Comparison of ENCODE assay signal across 21 mouse cellular contexts in the genomic region with DNA sequence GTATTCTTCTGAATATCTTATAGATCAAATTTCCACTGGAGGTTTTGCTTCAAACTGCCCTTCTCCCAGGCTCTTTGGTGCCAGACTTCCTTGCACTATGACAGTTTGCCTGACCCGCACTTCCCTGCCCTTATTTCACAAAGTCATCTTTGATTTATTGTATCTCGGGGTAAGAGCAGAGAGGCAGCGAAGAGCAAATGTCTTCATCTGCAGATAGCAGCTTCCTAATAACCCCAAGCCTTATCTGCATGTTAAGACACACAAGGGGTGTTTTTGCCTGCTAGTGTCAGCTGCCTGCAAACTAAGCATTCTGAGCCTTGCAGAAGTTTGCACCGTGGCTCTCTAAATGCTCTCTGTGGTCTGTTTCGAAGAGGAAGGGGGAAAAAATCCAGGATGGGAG. TPM values are rescaled to one million over a fixed set of nuclear protein-coding genes. Genes with fewer than 3 reads are reported as not detected.
DNase-seq lines count a peak whose midpoint lies in the region; ATAC-seq and TF ChIP-seq lines count a peak whose summit lies in the region.
"Had no signal": no experiment of that assay in that cellular context is flagged by ENCODE, and none has a peak within 500 bp of the region (broad histone marks: within the 10 kb centered on the region; RNA-seq: fewer than 3 reads in every experiment).

No protein-coding gene starts in this region.

- no peak overlapping the region for H3K27ac ChIP-seq in heart, adult 2 months
- H3K27ac ChIP-seq in kidney, embryonic 15.5 days: peak overlapping the region; percentile 6; the same call in 1 of the 2 replicates
- 0 out of 2 replicates have a peak overlapping the region, but pooled peaks have one; percentile 10 for H3K27ac ChIP-seq in lung, embryonic 14.5 days (ENCODE audit: low read depth)
- no peak overlapping the region for H3K27ac ChIP-seq in lung, postnatal 0 days (ENCODE audit: low read length)
- H3K27ac ChIP-seq: embryonic facial prominence, embryonic 15.5 days; forebrain, embryonic 10.5 days; hindbrain, embryonic 12.5 days had no signal

- TF ChIP-seq CTCF in heart, adult 2 months (IDR thresholded peaks at IDR 0.05): no peak
- no peak for TF ChIP-seq CTCF in lung, embryonic 14.5 days (IDR thresholded peaks at IDR 0.05; ENCODE audit: low read depth)
- TF ChIP-seq CTCF in lung, postnatal 0 days (IDR thresholded peaks at IDR 0.05): no peak

- TF ChIP-seq EP300 in heart, adult 2 months (IDR thresholded peaks at IDR 0.05; ENCODE audit: insufficient read depth, low read depth, low read length): no peak
- no peak for TF ChIP-seq EP300 in lung, postnatal 0 days (IDR thresholded peaks at IDR 0.05)

- no peaks in the 10 kb centered on the region for H3K79me2 ChIP-seq in heart, adult 2 months (replicated peaks; ENCODE audit: control insufficient read depth, insufficient read depth, low read length)

- no peaks in the 10 kb centered on the region for H3K27me3 ChIP-seq in heart, adult 2 months (ENCODE audit: control insufficient read depth, insufficient read depth, low read length)
- H3K27me3 ChIP-seq in kidney, embryonic 15.5 days: no peaks in the 10 kb centered on the region
- H3K27me3 ChIP-seq in lung, embryonic 14.5 days (ENCODE audit: insufficient read depth, low read length): no peaks in the 10 kb centered on the region
- no peaks in the 10 kb centered on the region for H3K27me3 ChIP-seq in lung, postnatal 0 days (replicated peaks; ENCODE audit: insufficient read depth, low read length)
- H3K27me3 ChIP-seq: CH12.LX; embryonic facial prominence, embryonic 15.5 days; heart, embryonic 12.5 days; hindbrain, embryonic 12.5 days had no signal

- no peak for ATAC-seq in kidney, embryonic 15.5 days (replicated peaks; ENCODE audit: low FRiP score)
- ATAC-seq in lung, embryonic 14.5 days (ENCODE audit: insufficient read depth): no peak
- ATAC-seq in lung, postnatal 0 days: no peak
- ATAC-seq: activated CD4-positive, CD25-positive, alpha-beta regulatory T cell, adult 4 months; forebrain, embryonic 14.5 days; Patski had no signal

- peaks cover 5% of the 10 kb centered on the region for H3K36me3 ChIP-seq in heart, adult 2 months (ENCODE audit: control insufficient read depth, insufficient read depth, low read length)
- H3K36me3 ChIP-seq in kidney, embryonic 15.5 days: no peaks in the 10 kb centered on the region
- no peaks in the 10 kb centered on the region for H3K36me3 ChIP-seq in lung, embryonic 14.5 days (ENCODE audit: insufficient read depth)
- H3K36me3 ChIP-seq in lung, postnatal 0 days (ENCODE audit: insufficient read depth, low read length): no peaks in the 10 kb centered on the region
- H3K36me3 ChIP-seq: embryonic facial prominence, embryonic 15.5 days; forebrain, embryonic 10.5 days; heart, embryonic 12.5 days; hindbrain, embryonic 12.5 days had no signal

- no peak for TF ChIP-seq POLR2A in heart, adult 2 months (IDR thresholded peaks at IDR 0.05; ENCODE audit: insufficient read depth, low read depth, low read length)

- no peak overlapping the region for H3K4me2 ChIP-seq in kidney, embryonic 15.5 days
- no peak overlapping the region for H3K4me2 ChIP-seq in lung, embryonic 14.5 days
- H3K4me2 ChIP-seq in lung, postnatal 0 days (replicated peaks; ENCODE audit: low read depth, low read length): no peak overlapping the region
- H3K4me2 ChIP-seq: embryonic facial prominence, embryonic 15.5 days; heart, embryonic 12.5 days; hindbrain, embryonic 12.5 days had no signal

- H3K9ac ChIP-seq in heart, adult 2 months (ENCODE audit: low read depth, low read length): no peak overlapping the region
- no peak overlapping the region for H3K9ac ChIP-seq in kidney, embryonic 15.5 days
- no peak overlapping the region for H3K9ac ChIP-seq in lung, embryonic 14.5 days
- H3K9ac ChIP-seq in lung, postnatal 0 days (replicated peaks; ENCODE audit: low read depth): no peak overlapping the region
- H3K9ac ChIP-seq: embryonic facial prominence, embryonic 15.5 days; heart, embryonic 12.5 days; hindbrain, embryonic 12.5 days had no signal

- DNase-seq in heart, adult 11 months: peak; percentile 53
- no peak for DNase-seq in heart, adult 2 months
- no peak for DNase-seq in kidney, adult 9 months
- DNase-seq in lung, embryonic 14.5 days: no peak
- DNase-seq in lung, postnatal 0 days (ENCODE audit: low spot score): no peak
- DNase-seq: adrenal gland, postnatal 25 days; cerebellum, adult 11 months; cerebellum, adult 8-10 months; cerebellum, postnatal 14 days; embryo, embryonic 11 days had no signal

- no peak overlapping the region for H3K4me3 ChIP-seq in heart, adult 2 months
- no peak overlapping the region for H3K4me3 ChIP-seq in kidney, embryonic 15.5 days (replicated peaks)
- H3K4me3 ChIP-seq in lung, embryonic 14.5 days (ENCODE audit: low read depth, low read length): no peak overlapping the region
- no peak overlapping the region for H3K4me3 ChIP-seq in lung, postnatal 0 days (ENCODE audit: low read depth, low read length)
- H3K4me3 ChIP-seq: embryonic facial prominence, embryonic 15.5 days; erythroblast, embryonic 14.5 days; forebrain, embryonic 10.5 days; heart, embryonic 12.5 days; hindbrain, embryonic 12.5 days had no signal

- H3K9me3 ChIP-seq in kidney, embryonic 15.5 days (replicated peaks): no peaks in the 10 kb centered on the region
- no peaks in the 10 kb centered on the region for H3K9me3 ChIP-seq in lung, embryonic 14.5 days (ENCODE audit: low read depth, low read length)
- no peaks in the 10 kb centered on the region for H3K9me3 ChIP-seq in lung, postnatal 0 days (ENCODE audit: low read length)
- H3K9me3 ChIP-seq: embryonic facial prominence, embryonic 15.5 days; forebrain, embryonic 10.5 days; heart, embryonic 12.5 days; hindbrain, embryonic 12.5 days had no signal

- intact Hi-C loops in heart, adult 2 months (cut with DNase I): no loop called here

- WGBS in heart, adult 2 months: 47% methylated on average over 5 of the region's 5 CpGs
- WGBS in kidney, embryonic 15.5 days: 42% methylated on average over 5 of the region's 5 CpGs
- 33% methylated on average over 5 of the region's 5 CpGs for WGBS in lung, embryonic 14.5 days
- WGBS in lung, postnatal 0 days: 42% methylated on average over 5 of the region's 5 CpGs

- peaks cover 2% of the 10 kb centered on the region for H3K4me1 ChIP-seq in heart, adult 2 months (ENCODE audit: control insufficient read depth, insufficient read depth, low read length)
- peaks cover 10% of the 10 kb centered on the region for H3K4me1 ChIP-seq in kidney, embryonic 15.5 days
- H3K4me1 ChIP-seq in lung, embryonic 14.5 days (ENCODE audit: insufficient read depth): peaks cover 3% of the 10 kb centered on the region; the same call in 1 of the 2 replicates
- H3K4me1 ChIP-seq in lung, postnatal 0 days (ENCODE audit: insufficient read depth, low read depth, low read length): no peaks in the 10 kb centered on the region
- H3K4me1 ChIP-seq: embryonic facial prominence, embryonic 15.5 days; hindbrain, embryonic 12.5 days had no signal

RNA-seq across cellular contexts. Expression of gene Tspan7, which starts 29.5 kb away (rescaled TPM):
- 100 to 1,000 TPM; 120 to 128 TPM for total RNA-seq in heart, adult 2 months (2021)
- polyA plus RNA-seq in heart, adult 2 months (2012; rRNA removed): 150 and 197 TPM in 2 replicates
- 102 and 105 TPM in 2 replicates for polyA plus RNA-seq in kidney, embryonic 15.5 days (2015; fragmentation: Nextera tagmentation; extraction: Ambion mirVana)
- polyA plus RNA-seq in lung, embryonic 14.5 days (2014; fragmentation: Nextera tagmentation; extraction: Ambion mirVana): 89.9 and 91.8 TPM in 2 replicates
- 504 and 549 TPM in 2 replicates for polyA plus RNA-seq in lung, postnatal 0 days (2015; fragmentation: Nextera tagmentation; extraction: Ambion mirVana)
- total RNA-seq: CH12.LX; common myeloid progenitor, adult 5-6 weeks had no signal

Comparison
In these comparisons a context has a peak if more than half of its experiments do, and no peak if none do; other contexts are left out.
1. H3K27ac ChIP-seq: peak in kidney, embryonic 15.5 days (single experiment) and lung, embryonic 14.5 days (single experiment); none in heart, adult 2 months (single experiment) and lung, postnatal 0 days (single experiment).